Mouse (Mus musculus) embryonic facial prominence, embryonic 12.5 days (tissue): ENCODE data around the gene Adgrb3. TPM values are rescaled to one million over a fixed set of nuclear protein-coding genes. Genes with fewer than 3 reads are reported as not detected.

Experiments used
- ATAC-seq: fragments of 200-750 bp; cut with Nextera tagmentation; 2 replicates; pipeline ENCODE4 v1.8.0; 2017; ENCODE audit not compliant: insufficient number of reproducible peaks, insufficient read depth, low FRiP score, low TSS enrichment
- H3K27ac ChIP-seq: fragments of 300-500 bp; sonication (generic); 2 replicates; pipeline ENCODE4 v1.5.1; 2016; ENCODE audit warnings: mild to moderate bottlenecking
- H3K27me3 ChIP-seq: fragments of 300-500 bp; sonication (generic); 2 replicates; pipeline ENCODE4 v1.6.1; 2016; ENCODE audit warnings: mild to moderate bottlenecking, moderate library complexity
- H3K36me3 ChIP-seq: fragments of 300-500 bp; sonication (generic); 2 replicates; pipeline ENCODE4 v1.6.1; 2016; ENCODE audit warnings: mild to moderate bottlenecking
- H3K4me1 ChIP-seq: fragments of 300-500 bp; sonication (generic); 2 replicates; pipeline ENCODE4 v1.6.1; 2016
- H3K4me2 ChIP-seq: fragments of 300-500 bp; sonication (generic); replicated peaks from 2 replicates; pipeline ENCODE4 v1.6.1; 2016; ENCODE audit warnings: mild to moderate bottlenecking, moderate library complexity
- H3K4me3 ChIP-seq: fragments of 300-500 bp; sonication (generic); 2 replicates; pipeline ENCODE4 v1.5.1; 2016; ENCODE audit warnings: mild to moderate bottlenecking
- H3K9ac ChIP-seq: fragments of 300-500 bp; sonication (generic); 2 replicates; pipeline ENCODE4 v1.6.1; 2016; ENCODE audit warnings: mild to moderate bottlenecking, moderate library complexity
- H3K9me3 ChIP-seq: fragments of 300-500 bp; sonication (generic); 2 replicates; pipeline ENCODE4 v1.6.1; 2016; ENCODE audit warnings: mild to moderate bottlenecking, moderate library complexity
- WGBS: fragments of 180-500 bp; shearing (Covaris S2); methylation state at CpG from one replicate; pipeline ENCODE4 v1.1.7; 2016; 5-methylcytosine and 5-hydroxymethylcytosine counted together
- polyA plus RNA-seq: library from polyadenylated mRNA; unstranded; fragments of >200 nt; fragmentation: Nextera tagmentation; extraction: Ambion mirVana; gene quantifications from 2 replicates; pipeline ENCODE4 v1.2.1, GENCODE M21; 2016

The Adgrb3 gene
- polyA plus RNA-seq, 1 experiment from 2014 or later = 3.1 TPM

GRCm38 (mm10) chr1:25826771-25827170, 2.7 kb downstream of the Adgrb3 start:
- Histone ChIP-seq H3K9me3 (no peaks in the 10 kb centered on the region), H3K4me3 (no peak overlapping the region), H3K27me3 (peaks cover 11% of the 10 kb centered on the region; the same call in 1 of the 2 replicates), H3K4me2 (no peak overlapping the region), H3K9ac (no peak overlapping the region), H3K4me1 (peaks cover 6% of the 10 kb centered on the region), H3K36me3 (no peaks in the 10 kb centered on the region), H3K27ac (no peak overlapping the region)
- WGBS = 8% methylated on average over 7 of the region's 7 CpGs
- ATAC-seq = no peak

DNA sequence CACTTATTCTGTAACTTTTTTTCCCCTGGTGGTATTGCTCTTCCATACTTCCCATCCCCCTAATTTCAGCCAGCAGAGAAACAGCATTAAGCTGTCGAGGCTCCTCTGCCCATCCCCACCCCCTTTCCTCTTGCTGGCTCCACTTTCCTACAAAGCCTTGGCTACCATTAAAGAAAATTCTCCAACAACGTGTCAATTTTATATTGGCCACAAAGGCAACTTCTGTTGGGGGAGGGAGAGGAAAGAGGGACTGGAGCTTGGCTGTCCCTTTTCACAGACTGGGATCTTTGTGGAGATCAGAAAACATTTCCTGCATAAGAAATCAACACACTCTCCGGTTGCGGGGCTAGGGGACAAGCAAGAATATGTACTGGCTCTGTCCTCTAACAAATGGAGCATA, 4.9 kb downstream of the Adgrb3 start:
- Histone ChIP-seq H3K36me3 (no peaks in the 10 kb centered on the region), H3K27ac (no peak overlapping the region), H3K9me3 (no peaks in the 10 kb centered on the region), H3K4me1 (peaks cover 6% of the 10 kb centered on the region), H3K27me3 (peaks cover 11% of the 10 kb centered on the region; the same call in 1 of the 2 replicates), H3K4me2 (no peak overlapping the region), H3K4me3 (no peak overlapping the region), H3K9ac (no peak overlapping the region)
- ATAC-seq = no peak
- WGBS = 23% methylated on average over 4 of the region's 4 CpGs

DNA sequence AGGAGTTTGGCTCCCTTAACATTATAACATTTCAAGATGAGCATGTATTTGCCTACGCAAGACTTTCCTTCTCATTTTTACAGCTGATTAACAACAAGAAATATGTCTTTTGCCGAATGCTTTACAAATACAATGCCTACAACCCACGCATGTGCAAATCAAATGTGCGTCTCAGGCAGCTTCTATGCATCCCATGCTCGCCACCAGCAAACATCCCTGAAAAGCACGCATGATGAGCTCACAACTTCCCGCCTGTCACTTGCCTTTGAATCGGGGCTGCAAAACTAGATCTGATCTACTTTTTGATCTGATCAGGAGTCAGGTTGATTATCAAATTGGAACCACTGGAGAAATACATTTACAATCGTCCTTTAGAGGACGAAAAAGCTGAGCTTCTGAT, 5.5 kb downstream of the Adgrb3 start:
- Histone ChIP-seq H3K36me3 (no peaks in the 10 kb centered on the region), H3K9me3 (no peaks in the 10 kb centered on the region), H3K4me3 (no peak overlapping the region), H3K4me1 (peaks cover 6% of the 10 kb centered on the region), H3K27ac (no peak overlapping the region), H3K4me2 (no peak overlapping the region), H3K9ac (no peak overlapping the region), H3K27me3 (peaks cover 11% of the 10 kb centered on the region; the same call in 1 of the 2 replicates)
- no peak for ATAC-seq
- 71% methylated on average over 10 of the region's 10 CpGs for WGBS

- H3K9ac ChIP-seq = no peak overlapping the region
- H3K27ac ChIP-seq = no peak overlapping the region
- H3K4me1 ChIP-seq = no peaks in the 10 kb centered on the region
- no peaks in the 10 kb centered on the region for H3K9me3 ChIP-seq
- ATAC-seq = no peak
- 46% methylated on average over 1 of the region's 1 CpGs for WGBS
- no peaks in the 10 kb centered on the region for H3K36me3 ChIP-seq
- no peaks in the 10 kb centered on the region for H3K27me3 ChIP-seq
- no peak overlapping the region for H3K4me3 ChIP-seq
- H3K4me2 ChIP-seq = no peak overlapping the region
Observed at GRCm38 (mm10) chr1:25815491-25815890, 14.0 kb downstream of the Adgrb3 start.

DNA sequence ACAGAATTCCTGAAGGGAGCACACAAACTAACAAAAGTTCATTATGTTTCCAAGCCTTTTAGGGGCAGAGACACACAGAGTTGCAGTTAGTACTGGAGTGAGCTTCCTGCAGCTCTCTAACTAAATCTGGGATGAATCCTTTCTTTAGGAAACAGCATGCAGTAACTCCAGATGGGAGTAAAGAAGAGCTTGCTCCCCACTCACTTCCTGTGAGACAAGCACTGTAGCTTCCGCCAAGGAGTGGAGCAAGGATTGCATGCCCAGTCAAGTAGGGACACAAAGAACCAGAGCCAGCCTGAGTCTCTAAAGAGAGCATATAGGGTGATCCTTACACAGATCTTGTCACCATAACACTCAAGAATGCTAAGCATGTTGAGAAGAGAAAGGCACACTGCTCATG, 50.7 kb downstream of the Adgrb3 start:
- H3K9ac ChIP-seq = no peak overlapping the region
- H3K4me2 ChIP-seq = no peak overlapping the region
- ATAC-seq = no peak
- 81% methylated on average over 1 of the region's 1 CpGs for WGBS
- H3K4me3 ChIP-seq = no peak overlapping the region
- H3K4me1 ChIP-seq = no peaks in the 10 kb centered on the region
- no peaks in the 10 kb centered on the region for H3K27me3 ChIP-seq
- no peak overlapping the region for H3K27ac ChIP-seq
- H3K9me3 ChIP-seq = no peaks in the 10 kb centered on the region
- H3K36me3 ChIP-seq = no peaks in the 10 kb centered on the region

DNA sequence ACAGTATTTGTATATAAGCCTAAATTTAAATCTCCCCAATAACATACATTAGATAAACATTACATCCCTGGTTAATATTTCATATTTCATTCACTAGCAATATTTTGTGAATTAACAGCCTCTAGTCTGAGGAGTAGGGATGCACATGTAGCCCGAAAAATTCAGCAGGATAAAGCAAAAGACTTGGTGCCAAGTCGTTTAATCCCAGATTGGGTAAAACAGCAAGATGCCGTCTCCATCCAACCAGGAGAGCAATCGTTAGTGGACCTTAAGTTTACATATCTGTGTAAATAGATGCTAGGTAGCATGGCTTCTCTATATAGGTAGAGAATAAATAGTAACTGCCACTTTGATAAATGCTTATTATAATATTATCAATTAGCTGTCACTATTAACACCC, 52.0 kb downstream of the Adgrb3 start:
- no peak overlapping the region for H3K4me3 ChIP-seq
- H3K27ac ChIP-seq = no peak overlapping the region
- no peaks in the 10 kb centered on the region for H3K36me3 ChIP-seq
- no peak overlapping the region for H3K4me2 ChIP-seq
- H3K9ac ChIP-seq = no peak overlapping the region
- H3K4me1 ChIP-seq = no peaks in the 10 kb centered on the region
- H3K9me3 ChIP-seq = no peaks in the 10 kb centered on the region
- WGBS = 89% methylated on average over 4 of the region's 4 CpGs
- no peaks in the 10 kb centered on the region for H3K27me3 ChIP-seq
- no peak for ATAC-seq

DNA sequence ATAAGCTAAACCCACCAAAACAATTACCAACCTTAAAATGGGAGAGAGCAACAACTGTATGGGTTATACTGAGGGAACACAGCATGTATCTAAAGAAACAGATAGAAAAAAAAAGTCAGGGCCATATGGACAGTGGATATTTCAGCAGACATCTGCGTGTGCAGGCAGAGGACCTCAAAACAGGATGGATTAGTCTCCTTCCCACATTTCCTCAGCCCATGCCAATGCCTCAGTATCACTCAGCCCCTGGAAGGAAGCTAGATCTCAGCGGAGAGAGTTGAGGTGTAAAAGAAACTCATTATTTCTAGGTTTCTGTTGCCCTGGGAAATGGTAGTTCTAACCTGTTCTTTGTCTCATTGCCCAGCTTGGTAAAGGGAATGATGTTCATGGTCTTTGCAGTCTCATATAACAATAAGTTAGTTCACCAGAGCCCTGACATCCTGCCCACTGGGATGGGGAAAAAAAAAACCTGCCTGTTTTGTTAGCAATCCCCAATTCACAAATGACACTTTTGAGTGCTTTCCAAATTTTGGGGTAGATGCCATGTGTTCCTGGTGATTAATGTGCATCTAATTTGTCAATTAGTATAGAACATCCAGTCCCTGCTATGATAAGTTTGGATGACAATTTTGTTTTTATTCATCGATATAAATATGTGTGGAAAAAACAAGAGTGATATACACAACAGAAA, 53.9 kb downstream of the Adgrb3 start:
- no peaks in the 10 kb centered on the region for H3K4me1 ChIP-seq
- no peaks in the 10 kb centered on the region for H3K9me3 ChIP-seq
- H3K4me3 ChIP-seq = no peak overlapping the region
- no peak overlapping the region for H3K9ac ChIP-seq
- no peaks in the 10 kb centered on the region for H3K27me3 ChIP-seq
- H3K27ac ChIP-seq = no peak overlapping the region
- no peaks in the 10 kb centered on the region for H3K36me3 ChIP-seq
- WGBS = 90% methylated on average over 3 of the region's 3 CpGs
- ATAC-seq = no peak
- H3K4me2 ChIP-seq = no peak overlapping the region

DNA sequence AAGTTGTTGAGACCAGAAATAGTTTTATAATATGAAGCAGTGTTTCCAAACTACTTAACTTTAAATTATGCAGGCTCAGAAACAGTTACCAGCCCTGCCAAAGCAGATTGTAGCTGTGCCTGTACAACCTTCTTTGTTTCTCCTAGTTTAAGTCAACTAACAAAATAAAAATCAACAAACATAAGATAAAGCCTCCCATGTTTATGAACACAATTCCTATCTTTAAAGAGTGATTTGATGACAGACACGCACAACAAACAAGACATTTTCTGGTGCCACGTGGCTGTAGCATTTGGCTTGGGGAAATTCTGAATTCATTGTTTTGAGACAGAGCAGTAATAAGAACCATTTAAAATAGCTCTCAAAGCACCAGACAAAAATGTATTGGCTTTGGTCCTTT, 60.5 kb downstream of the Adgrb3 start:
- ATAC-seq = no peak
- Histone ChIP-seq H3K4me3 (no peak overlapping the region), H3K4me2 (no peak overlapping the region), H3K9ac (no peak overlapping the region), H3K27ac (no peak overlapping the region), H3K27me3 (no peaks in the 10 kb centered on the region), H3K4me1 (no peaks in the 10 kb centered on the region), H3K9me3 (no peaks in the 10 kb centered on the region), H3K36me3 (no peaks in the 10 kb centered on the region)
- WGBS = 71% methylated on average over 2 of the region's 2 CpGs

DNA sequence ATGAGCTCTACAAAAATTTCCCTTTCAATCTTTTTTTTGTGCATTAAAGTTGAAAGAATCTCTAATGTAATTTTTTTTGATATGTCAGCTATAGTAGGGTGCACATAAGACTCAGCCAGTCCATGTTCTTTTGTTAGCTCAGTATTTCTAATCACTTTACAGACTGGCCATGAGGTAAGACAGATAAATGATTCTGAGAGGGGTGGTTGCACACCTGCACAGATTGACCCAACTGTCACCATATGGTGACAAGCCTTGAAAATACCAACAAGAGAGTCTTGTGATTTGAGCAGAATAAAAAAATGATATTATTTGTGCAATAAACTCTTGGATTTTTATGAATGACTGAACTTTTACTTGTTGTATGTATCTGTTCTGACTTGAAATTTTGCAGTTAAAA, 74.2 kb downstream of the Adgrb3 start:
- Histone ChIP-seq H3K4me2 (no peak overlapping the region), H3K27ac (no peak overlapping the region), H3K4me3 (no peak overlapping the region), H3K9ac (no peak overlapping the region), H3K9me3 (no peaks in the 10 kb centered on the region), H3K27me3 (no peaks in the 10 kb centered on the region), H3K36me3 (no peaks in the 10 kb centered on the region), H3K4me1 (no peaks in the 10 kb centered on the region)
- no peak for ATAC-seq

DNA sequence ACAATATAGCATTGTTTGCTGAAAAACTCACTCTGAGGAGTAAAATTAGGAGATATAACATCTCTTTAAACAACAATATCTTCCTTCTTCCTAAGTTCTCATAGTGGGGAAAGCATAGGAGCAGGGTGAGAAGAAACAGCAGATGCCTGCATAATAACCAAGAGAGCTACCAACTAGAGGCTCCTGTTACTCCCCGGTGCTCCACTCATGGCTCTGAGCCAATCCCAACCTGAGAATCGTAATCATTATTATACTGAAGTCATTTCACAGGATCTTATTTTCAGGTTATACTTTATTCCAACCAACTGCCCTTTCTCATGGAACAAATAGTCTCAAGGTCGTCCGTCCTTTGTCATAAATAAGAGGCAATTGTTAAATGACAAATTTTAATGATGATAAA, 75.0 kb downstream of the Adgrb3 start:
- Histone ChIP-seq H3K27ac (no peak overlapping the region), H3K4me1 (no peaks in the 10 kb centered on the region), H3K4me2 (no peak overlapping the region), H3K4me3 (no peak overlapping the region), H3K9ac (no peak overlapping the region), H3K9me3 (no peaks in the 10 kb centered on the region), H3K36me3 (no peaks in the 10 kb centered on the region), H3K27me3 (no peaks in the 10 kb centered on the region)
- 69% methylated on average over 4 of the region's 4 CpGs for WGBS
- no peak for ATAC-seq

GRCm38 (mm10) chr1:25745575-25745974, 83.9 kb downstream of the Adgrb3 start:
- Histone ChIP-seq H3K9me3 (no peaks in the 10 kb centered on the region), H3K4me2 (no peak overlapping the region), H3K36me3 (no peaks in the 10 kb centered on the region), H3K27me3 (no peaks in the 10 kb centered on the region), H3K4me1 (no peaks in the 10 kb centered on the region), H3K4me3 (no peak overlapping the region), H3K9ac (no peak overlapping the region), H3K27ac (no peak overlapping the region)
- no peak for ATAC-seq
- 65% methylated on average over 4 of the region's 4 CpGs for WGBS

DNA sequence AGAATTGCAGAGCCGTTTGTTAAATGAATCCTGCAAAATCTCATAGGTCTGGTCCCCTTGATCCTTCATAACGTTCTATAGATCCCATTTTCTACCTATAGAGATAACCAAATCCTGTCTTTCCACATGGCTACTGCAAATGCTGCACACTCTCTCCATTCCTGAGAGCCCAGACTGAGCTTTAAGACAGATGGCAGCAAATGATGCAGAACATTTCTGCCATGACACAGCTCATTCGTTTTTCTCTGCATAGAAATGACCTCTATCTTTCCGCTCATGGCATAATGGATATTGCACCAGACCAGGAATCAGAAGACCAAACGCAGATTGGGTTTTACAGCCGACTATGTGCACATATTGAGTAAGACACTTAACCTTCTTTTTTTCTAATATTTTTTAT, 84.8 kb downstream of the Adgrb3 start:
- H3K9ac ChIP-seq = no peak overlapping the region
- H3K4me2 ChIP-seq = no peak overlapping the region
- no peak overlapping the region for H3K4me3 ChIP-seq
- ATAC-seq = no peak
- H3K27ac ChIP-seq = no peak overlapping the region
- H3K4me1 ChIP-seq = no peaks in the 10 kb centered on the region
- H3K36me3 ChIP-seq = no peaks in the 10 kb centered on the region
- no peaks in the 10 kb centered on the region for H3K9me3 ChIP-seq
- 83% methylated on average over 6 of the region's 6 CpGs for WGBS
- no peaks in the 10 kb centered on the region for H3K27me3 ChIP-seq

GRCm38 (mm10) chr1:25729844-25730243, 99.7 kb downstream of the Adgrb3 start:
- Histone ChIP-seq H3K9me3 (no peaks in the 10 kb centered on the region), H3K4me2 (no peak overlapping the region), H3K27me3 (no peaks in the 10 kb centered on the region), H3K4me3 (no peak overlapping the region), H3K36me3 (no peaks in the 10 kb centered on the region), H3K4me1 (no peaks in the 10 kb centered on the region), H3K9ac (no peak overlapping the region), H3K27ac (no peak overlapping the region)
- 82% methylated on average over 5 of the region's 5 CpGs for WGBS
- no peak for ATAC-seq
